Mouse (Mus musculus) WW6 (cell line): ENCODE results near the gene Lfng.

Experiments used
- DNase-seq: peaks from one replicate; pipeline ENCODE4 v3.0.0-alpha.2; 2013; ENCODE audit warnings: low read depth, low spot score

The Lfng gene

DNA sequence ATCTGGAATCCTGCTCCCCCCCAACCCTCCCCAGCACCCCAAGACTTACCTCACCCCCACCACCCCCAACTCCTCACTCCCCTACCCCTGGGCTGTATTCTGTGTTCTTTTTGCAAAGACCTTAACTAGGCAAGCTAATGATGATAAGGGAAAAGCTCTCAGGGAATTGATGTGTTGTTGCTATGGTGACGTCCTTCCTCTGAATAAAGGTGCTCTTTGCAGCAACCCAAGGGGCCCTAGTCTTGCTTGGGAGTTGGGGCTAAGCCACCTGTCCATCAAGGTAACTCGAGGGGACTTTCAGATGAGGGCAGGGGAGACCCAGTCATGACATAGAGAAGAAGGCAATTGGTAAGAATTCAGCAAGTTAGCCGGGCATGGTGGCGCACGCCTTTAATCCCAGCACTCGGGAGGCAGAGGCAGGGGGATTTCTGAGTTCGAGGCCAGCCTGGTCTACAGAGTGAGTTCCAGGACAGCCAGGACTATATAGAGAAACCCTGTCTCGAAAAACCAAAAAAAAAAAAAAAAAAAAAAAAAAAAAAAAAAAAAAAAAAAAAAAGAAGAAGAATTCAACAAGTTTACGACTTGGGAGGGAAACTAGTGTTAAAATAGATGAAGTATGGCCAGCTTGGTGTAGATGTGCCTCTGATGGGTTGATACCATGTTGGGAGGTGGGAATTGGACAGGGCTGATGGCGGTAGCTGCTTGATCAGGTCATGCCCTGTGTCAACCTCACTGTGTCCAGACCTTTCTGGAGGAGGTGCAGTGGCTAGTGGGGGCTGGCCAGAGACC, 8.4 kb downstream of the Lfng start:
- DNase-seq = no peak

DNA sequence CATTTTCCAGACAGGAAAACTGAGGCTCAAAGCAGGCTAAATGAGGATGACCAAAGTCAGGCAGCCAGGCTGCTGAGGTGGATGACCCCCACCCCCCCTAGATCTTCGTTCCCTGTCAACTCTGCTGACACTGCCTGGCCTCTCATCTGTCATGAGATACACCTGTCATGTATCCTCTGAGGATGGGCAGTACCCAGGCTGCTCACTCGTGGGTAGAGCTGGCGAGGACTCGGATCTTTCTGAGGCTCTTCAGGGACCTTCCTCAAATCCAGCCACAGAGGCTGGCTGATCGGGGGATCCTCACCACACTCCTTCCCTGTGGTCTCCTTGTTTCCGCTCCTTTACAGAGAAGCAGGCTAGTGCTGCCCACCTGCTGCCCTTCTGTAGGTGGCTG, 9.0 kb downstream of the Lfng start:
- no peak for DNase-seq

DNA sequence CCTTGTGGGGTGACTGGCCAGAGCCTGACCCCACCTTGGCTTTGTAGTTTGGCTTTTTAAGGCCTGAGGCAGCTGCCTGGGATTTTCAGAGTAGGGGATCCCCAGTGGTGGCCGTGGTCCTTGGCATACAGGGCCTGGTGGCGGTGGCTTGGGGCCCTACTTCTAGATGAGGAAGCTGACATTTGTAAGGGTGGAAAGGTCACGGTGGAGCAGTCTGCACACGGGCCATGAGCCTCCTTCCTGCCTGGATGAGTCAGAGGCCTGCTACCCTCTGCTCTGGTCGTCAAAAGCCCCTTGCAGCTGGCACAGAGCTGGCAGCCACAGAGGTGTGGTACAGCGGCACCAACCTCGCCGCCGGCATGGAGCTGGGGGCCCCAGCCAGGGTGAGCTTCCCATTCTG, 9.6 kb downstream of the Lfng start:
- DNase-seq = no peak

- no peak for DNase-seq
These were observed 10.6 kb downstream of the Lfng start for GRCm38 (mm10) chr5:140617714-140618113.

DNA sequence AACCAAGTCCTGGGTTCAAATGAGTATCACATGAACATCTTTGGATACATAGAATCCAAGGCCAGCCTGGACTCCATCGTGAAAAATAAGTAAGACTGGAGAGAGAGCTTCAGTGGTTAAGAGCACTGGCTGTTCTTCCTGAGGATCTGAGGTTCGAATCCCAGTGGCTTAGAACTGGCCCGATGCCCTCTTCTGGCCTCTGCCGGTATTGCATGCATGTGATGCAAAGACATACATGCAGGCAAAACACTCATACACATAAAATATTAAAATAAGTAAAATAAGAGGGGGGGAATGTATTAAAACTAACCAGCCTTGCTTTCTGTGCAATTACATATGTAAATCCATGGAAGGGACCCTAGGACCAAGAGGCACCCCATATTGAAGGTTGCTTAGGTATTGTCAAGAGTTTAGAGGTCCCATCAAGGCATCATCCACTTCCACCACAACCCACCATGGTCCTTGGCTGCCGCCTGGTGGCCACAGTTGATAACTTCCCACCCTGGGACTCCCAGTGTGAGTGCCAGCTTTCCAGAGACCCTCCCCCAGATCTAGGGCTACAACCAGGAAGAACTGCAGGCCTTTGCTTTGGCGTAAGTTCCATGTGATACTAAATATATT, 12.1 kb downstream of the Lfng start:
- peak; percentile 67 for DNase-seq

GRCm38 (mm10) chr5:140619895-140620736, 13.0 kb downstream of the Lfng start:
- DNase-seq = no peak

- DNase-seq = no peak
These were observed 14.0 kb downstream of the Lfng start for GRCm38 (mm10) chr5:140621092-140621491.

- DNase-seq = no peak
These were observed 14.4 kb downstream of the Lfng start for GRCm38 (mm10) chr5:140621517-140621916.

DNA sequence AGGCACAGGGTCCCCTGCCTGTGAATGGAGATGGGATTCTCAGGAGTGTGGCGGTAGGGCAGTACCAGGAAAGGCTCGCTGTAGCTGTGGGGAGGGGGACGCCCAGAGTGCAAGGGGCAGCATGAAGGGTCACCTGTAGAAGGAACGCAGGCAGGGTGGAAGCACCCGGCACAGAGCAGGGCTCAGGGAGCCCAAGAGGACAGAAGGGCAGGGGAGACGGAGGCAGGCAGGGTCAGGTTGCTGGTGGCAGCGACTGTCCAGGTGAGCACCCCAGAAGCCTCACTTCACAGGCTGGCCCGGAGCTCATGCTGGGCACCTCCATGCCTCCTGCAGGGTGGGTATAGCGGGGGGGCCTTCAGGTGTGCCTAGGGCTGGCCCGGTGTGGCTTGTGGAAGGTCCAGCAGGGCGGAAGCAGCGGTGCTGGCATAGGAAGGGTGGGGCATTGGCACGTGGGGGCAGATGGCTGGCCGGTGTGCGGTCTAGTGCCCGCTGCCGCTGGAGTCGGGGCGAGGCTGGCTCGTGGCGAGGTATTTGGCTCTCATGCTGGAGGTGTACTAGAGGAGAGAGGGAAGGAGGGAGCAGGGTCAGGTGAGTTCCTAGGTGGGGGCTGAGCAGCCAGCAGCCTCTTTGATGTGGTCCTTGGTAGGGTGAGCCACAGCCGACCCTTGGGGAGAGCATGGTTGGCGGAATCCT, 16.0 kb downstream of the Lfng start:
- DNase-seq = no peak

- no peak for DNase-seq
These were observed 16.7 kb downstream of the Lfng start for GRCm38 (mm10) chr5:140623791-140624190.

GRCm38 (mm10) chr5:140624238-140624637, 17.1 kb downstream of the Lfng start:
- no peak for DNase-seq

- DNase-seq = no peak
These were observed 17.8 kb downstream of the Lfng start for GRCm38 (mm10) chr5:140624961-140625360.

DNA sequence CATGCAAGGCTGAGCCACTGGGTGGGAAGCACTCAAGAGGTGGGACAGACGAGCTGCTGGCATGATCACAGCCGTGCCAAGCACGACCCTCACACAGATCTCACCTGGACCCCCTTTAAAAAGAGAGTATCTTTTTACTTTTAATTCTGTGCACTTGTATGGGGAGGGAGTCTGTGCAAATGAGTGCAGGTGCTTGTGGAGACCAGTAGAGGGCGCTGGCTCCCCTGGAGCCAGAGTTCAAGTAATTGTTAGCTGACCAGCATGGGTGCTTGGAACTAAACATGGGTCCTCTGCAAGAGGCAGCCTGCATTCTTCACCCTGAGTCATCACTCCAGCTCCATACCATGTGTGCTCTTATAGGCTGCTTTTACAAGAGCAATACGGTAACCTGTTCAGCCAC, 20.5 kb downstream of the Lfng start:
- no peak for DNase-seq

DNA sequence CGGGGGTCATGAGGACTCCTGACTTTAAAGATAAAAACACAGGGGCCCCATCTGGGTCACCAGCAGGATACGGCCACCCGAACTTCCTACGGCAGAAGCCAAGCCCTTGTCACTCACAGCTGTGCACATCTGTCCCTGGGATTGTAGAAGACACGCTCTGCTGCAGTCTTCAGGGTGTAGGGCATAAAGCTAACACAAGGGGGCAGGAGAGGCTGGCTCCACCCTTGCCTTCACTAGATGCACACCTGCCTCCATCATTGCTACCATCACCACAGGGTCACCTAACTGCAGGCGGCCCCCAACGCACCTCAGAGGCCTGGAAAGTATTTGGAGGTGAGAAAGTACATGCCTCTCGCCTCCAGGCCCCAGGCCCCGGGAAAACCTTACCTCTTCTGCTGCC, 21.9 kb downstream of the Lfng start:
- no peak for DNase-seq

DNA sequence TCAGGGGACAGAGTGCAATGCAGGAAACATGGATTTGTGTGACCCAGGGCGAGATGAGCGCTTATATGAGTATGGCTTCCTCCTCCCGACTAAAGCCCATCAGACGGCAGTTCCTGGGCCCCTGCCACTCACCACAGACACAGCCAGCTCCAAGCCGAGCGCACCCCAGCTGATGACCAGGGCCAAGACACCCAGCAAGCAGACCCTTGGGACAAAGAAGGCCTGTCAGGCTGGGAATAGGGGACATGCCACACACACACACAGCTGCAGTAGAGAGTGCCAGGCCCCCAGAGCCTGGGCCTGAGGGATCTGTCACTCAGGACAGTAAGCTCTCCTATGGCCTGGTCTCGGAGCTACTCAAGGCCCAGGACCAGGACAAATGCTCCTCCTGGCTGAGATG, 26.3 kb downstream of the Lfng start:
- no peak for DNase-seq

- DNase-seq = no peak
These were observed 27.9 kb downstream of the Lfng start for GRCm38 (mm10) chr5:140634798-140635722.

- DNase-seq = no peak
These were observed 29.4 kb downstream of the Lfng start for GRCm38 (mm10) chr5:140636316-140637057.

DNA sequence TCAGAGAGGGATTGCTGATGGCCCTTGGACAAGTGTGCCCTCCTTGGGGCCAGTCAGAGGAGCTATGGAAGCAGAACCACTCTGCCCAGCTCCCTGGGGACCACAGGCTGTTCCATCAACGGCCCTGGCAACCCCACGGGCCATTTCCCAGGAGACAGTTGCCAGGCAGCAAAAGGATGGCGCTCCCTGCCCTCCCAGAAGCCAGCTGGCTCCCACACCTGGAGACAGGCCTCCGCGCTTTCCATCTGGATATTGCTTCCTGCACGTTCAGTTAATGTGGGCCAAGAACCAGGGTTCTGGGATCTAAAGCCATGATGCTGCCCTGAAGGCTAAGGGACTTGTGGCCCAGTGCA, 29.9 kb downstream of the Lfng start:
- DNase-seq = no peak

DNA sequence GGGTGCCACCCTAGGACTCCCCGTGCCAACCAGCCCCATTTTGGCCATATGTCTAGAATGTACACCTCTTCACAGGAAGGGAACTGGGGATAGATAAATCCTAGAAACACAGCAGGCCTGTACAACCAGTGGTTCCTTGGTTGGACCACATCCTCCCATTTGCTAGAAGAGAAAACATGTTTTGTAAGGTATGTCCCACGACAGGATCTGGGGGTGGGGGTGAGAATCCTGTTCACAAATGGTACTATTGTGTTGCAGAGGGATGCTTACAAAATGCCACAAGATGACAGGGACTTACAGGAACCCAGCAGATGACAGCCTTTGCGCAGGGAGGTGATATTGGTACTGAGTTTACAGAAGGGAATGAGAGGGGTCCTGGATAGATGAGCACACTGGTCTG, 30.9 kb downstream of the Lfng start:
- DNase-seq = no peak

DNA sequence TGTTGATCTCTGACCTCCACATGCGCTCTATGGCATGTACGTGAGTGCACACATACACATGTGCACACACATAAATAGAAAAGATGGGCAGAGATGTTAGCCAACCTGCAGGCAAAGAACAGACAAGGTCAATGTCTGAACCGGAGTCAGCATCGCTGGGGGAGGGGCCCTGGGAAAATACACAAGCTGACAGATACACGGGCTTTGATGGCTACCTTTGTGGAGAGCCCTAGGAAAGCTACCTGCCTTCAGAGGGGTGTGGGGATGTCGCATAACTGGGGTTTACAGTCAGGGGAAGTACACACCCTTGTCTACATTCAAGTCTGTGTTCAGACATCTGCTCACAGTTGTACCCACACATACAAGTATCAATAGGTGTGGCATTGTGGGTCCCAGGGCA, 31.4 kb downstream of the Lfng start:
- DNase-seq = no peak
